Mouse (Mus musculus) adrenal gland, adult 8-10 months (tissue): ENCODE results near the gene Gulp1. TPM values are rescaled to one million over a fixed set of nuclear protein-coding genes. Genes with fewer than 3 reads are reported as not detected.

Experiments used
- DNase-seq: peaks from one replicate; pipeline ENCODE4 v3.0.0; 2022
- total RNA-seq, 4 experiments: library from RNA; stranded (reverse); gene quantifications; 2 replicates each; pipeline ENCODE4 v1.2.4; 2022

Gulp1 gene
- total RNA-seq, 4 experiments from 2014 or later, result 21.4 to 46.0 (median 31.1) TPM

GRCm38 (mm10) chr1:44741256-44741655, 189.9 kb downstream of the Gulp1 start:
- DNase-seq, result no peak

- DNase-seq, result no peak
These were observed 194.4 kb downstream of the Gulp1 start for GRCm38 (mm10) chr1:44745711-44746110.

DNA sequence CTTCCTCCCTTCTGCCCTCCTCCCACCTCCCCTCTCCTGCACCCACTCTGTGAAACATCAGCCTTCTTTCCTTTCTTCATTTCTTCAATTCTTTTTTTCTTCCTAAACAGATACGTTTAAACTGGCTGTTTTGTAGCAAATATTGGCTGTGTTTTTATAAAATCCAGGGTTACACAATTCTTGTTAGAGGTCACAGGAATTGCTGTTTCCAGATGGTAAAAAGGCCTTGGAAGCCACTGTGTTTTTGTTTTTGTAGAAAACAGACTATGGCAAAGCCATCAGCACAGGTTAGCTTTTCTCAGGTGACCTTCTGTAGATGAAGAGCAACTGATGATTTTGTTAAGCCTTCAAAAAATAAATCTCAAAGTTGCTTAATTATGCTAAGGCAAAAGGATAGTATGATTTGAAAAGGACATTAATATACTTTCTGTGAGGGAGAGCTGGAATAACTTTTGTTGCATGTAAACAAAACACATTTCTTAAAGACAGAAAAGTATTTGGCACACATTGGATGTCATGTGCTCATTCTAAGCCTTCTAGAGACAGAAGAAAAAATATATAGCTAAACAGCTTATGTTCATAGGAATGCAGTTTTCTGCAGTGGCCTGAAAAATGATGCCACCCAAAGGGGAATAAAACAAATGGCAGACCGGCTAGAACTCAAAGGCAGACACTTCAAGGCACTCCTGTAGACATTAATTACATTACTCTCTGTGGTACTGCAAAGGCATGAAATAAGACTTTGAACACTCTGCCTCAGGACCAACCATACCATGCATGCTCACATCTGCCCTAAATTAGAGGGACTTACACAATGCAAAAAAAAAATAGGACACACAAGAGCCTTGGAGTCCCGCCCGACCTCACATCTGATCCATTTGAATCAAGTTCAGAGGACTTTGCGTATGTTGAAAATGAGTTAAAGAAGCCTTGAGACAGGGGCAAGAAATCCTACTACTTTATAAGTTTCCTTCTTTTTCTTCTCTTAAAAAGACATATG, 199.7 kb downstream of the Gulp1 start:
- DNase-seq, result peak; percentile 4

- no peak for DNase-seq
These were observed 226.9 kb downstream of the Gulp1 start for GRCm38 (mm10) chr1:44778251-44778650.

- DNase-seq, result no peak
These were observed 252.5 kb downstream of the Gulp1 start for GRCm38 (mm10) chr1:44803594-44804372.

GRCm38 (mm10) chr1:44806368-44806767, 255.1 kb downstream of the Gulp1 start:
- no peak for DNase-seq

- DNase-seq, result no peak
These were observed 259.0 kb downstream of the Gulp1 start for GRCm38 (mm10) chr1:44810336-44810735.

DNA sequence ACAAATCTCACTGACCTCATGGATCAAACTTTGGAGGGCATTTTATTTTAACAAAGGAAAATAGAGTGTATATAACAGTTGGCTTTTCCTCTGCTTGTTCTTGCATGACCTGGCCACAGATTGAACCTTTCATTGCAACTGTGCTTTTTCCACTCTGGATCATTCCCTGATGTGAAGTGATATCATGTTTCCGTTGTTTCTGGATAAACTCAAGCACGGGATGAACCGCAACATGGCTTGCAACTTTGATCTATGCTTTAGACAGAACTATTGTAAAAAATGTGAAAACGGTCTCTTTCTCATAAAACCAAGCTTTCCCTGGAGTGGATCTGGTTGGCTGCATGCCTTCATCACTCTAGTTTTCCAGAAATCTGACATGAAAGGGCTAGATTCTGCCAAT, 282.6 kb downstream of the Gulp1 start:
- DNase-seq, result no peak
